Mouse (Mus musculus) thymus, adult 18-20 months (tissue): ENCODE measurements around the gene Tomm6.

Experiments used
- DNase-seq, 2 experiments: peaks; one replicate each; pipeline ENCODE4 v3.0.0; 2022; ENCODE audit warnings: mixed read lengths in 2 of 2

The Tomm6 gene

DNA sequence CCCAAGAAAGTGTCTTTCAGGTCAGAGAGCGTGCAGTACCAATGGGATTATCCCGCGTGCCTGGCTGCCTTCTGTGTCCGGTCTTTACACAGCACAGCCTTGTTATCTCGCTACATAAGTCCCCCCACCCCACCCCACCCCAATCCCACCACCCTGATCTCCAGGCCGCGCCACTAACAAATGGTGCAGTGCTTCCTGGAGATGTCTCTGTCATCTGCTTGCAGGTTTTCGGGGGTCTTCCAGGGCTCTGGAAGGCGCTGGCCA, at the start of gene Tomm6:
Gene Tomm6, minus strand, starts transcription at position 43 of the 264 bp plus-strand sequence.
- no peak for DNase-seq

DNA sequence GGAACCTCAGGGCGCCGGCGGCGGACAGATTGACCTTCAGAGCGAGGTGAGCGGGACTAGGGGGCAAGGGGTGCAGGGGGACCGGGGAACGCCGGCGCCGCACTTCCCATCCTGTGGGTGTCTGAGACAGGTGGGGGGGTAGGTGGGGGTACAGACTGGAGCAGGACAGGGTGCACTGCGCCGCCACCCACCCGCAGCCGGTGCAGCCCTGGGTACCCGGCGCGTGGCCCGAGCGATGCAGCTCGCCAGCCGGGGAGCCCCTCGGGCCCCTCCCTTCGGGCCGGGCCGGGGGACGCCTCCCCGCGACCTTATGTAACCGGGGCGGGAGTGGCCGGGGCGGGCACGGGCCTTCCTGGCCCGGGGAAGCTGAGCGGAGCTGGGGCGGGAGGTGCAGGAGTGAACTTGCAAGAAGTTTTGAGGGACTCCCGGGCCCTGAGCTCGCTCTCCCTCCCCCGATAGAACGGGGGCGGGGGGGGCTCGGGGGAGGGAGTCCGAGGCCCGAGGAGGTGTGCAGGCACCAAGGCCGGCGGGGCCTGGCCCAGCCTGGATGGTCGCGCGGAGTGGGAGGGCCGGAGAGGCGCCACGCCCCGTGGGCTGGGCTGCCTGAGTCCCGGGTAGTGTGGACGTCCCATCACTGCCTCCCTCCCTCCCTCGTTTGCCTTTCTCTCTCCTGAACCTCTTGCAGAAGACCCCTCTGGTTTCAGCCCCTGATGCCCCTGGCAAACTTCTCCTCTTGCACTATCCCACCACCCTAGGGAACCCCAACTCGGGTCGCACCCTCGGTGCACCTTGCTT, 49.3 kb upstream of the Tomm6 start:
- peak; percentile 69 to 72 for DNase-seq

DNA sequence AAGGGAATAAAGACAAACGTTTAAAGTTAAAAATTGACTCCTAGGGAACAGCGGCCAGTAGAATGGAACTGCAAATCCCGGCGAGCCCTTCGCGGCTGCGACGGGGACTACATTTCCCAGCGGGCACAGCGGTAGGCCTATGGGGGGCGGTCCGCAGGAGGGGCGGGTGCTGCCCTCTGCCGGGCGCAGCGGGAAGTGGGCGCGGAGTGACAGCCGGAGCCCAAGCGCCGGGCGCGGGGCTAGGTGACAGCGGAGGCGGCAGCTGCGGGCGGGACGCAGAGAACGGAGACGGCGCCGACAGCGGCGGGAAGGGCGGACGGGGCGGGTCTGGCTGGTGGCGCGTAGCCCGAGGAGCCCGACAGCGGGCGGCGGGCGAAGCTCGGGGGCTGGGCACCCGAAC, 48.7 kb upstream of the Tomm6 start, which contains the start of gene Tfeb:
Gene Tfeb, plus strand, starts transcription at position 175 of the 400 bp plus-strand sequence.
- DNase-seq: peak; percentile 89 to 92

- no peak for DNase-seq
Measured at GRCm38 (mm10) chr17:47735553-47736100, 47.4 kb upstream of the Tomm6 start.

GRCm38 (mm10) chr17:47730633-47731575, 42.7 kb upstream of the Tomm6 start:
- no peak for DNase-seq

GRCm38 (mm10) chr17:47726566-47726965, 38.4 kb upstream of the Tomm6 start, which contains the start of gene Pgc:
Pgc (plus strand) TSS chr17:47726842.
- no peak for DNase-seq

GRCm38 (mm10) chr17:47721183-47721582, 33.0 kb upstream of the Tomm6 start:
- DNase-seq: no peak

- DNase-seq: no peak
Measured at GRCm38 (mm10) chr17:47715037-47715436, 26.9 kb upstream of the Tomm6 start.

- DNase-seq: no peak
Measured at GRCm38 (mm10) chr17:47712889-47713571, 24.8 kb upstream of the Tomm6 start.

DNA sequence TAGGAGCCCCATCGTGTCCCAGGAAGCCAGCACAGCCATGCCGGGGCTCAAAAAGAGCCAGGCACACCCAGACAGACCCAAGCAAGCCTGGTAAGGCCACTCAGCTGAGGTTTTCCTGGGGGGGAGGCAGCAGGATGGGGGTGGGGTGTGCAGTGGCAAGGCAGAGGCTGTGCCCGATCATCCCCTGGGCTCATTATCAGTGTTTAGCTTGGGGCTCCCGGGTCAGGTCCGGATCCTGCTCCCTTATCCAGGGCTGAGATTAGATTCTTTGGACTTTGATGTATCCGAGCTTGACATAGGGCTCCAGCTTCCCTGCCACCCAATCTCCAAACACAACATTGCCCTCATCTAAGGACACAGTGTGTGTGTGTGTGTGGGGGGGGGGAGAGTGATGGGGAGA, 23.7 kb upstream of the Tomm6 start:
- no peak for DNase-seq

- no peak for DNase-seq
Measured at GRCm38 (mm10) chr17:47710036-47710435, 21.9 kb upstream of the Tomm6 start.

GRCm38 (mm10) chr17:47708972-47709371, 20.8 kb upstream of the Tomm6 start:
- DNase-seq: no peak

DNA sequence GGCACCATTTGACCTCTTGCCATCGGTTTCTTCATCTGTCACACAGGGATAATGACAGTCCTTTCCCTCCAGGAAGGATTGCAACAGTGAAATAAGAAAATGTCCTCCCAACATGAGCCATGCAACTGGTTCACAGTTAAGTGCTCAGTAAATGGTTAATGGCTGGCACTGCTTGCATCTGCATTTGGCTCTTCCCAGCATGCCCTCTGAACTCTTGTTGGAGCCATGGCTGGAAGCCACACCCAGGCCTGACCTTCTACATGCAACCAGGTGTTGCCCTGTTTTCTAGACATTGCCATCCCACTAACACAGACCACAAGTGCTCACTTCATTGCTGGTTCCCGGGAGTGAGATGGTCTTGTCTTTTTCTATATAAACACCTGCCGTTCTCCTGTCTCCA, 19.8 kb upstream of the Tomm6 start:
- DNase-seq: no peak

- DNase-seq: no peak
Measured at GRCm38 (mm10) chr17:47706196-47706595, 18.0 kb upstream of the Tomm6 start.

GRCm38 (mm10) chr17:47704692-47705091, 16.5 kb upstream of the Tomm6 start:
- no peak for DNase-seq

DNA sequence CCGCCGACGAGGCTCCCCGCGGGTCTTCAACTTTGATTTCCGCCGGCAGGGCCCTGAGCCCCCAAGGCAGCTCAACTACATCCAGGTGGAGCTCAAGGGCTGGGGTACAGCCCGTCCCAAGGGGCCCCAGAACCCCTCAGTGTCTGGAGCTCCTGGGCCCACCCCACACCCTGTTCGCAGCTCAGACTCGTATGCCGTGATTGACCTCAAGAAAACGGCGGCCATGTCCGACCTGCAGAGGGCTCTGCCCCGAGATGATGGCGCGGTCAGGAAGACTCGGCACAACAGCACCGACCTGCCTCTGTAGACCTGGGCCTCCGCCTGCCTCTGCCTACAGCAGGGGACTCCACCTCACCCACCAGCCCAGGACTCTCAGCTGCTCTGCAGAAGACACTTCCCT, 15.4 kb upstream of the Tomm6 start:
- DNase-seq: no peak

- no peak for DNase-seq
Measured at GRCm38 (mm10) chr17:47702548-47703345, 14.6 kb upstream of the Tomm6 start.

- no peak for DNase-seq
Measured at GRCm38 (mm10) chr17:47701793-47702192, 13.6 kb upstream of the Tomm6 start.

DNA sequence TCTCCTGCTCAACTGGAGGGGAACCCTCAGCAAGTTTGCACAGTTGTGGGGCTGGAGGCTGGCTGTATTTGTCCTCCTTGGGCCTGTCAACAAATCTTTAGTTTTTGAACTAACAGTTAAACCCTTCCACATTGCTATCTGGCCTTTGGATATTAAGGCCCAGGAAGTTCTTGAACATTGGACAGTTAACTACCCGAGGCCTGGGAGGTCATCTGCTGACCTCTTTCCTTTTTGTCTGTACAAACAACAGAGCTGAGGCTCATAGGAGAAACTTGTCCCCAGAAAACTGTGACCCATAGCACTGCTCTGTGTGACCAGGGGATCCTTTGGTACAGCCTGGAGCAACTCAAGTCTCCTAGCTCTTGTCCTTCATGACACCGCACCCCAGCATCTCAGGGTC, 10.9 kb upstream of the Tomm6 start:
- DNase-seq: no peak

- DNase-seq: no peak
Measured at GRCm38 (mm10) chr17:47698156-47698555, 10.0 kb upstream of the Tomm6 start.

GRCm38 (mm10) chr17:47695337-47695710, 7.1 kb upstream of the Tomm6 start:
- no peak for DNase-seq
